28 mouse cellular contexts compared by ENCODE assay signal in genomic region chr7:4850621-4851314, GRCm38 (mm10). TPM values are rescaled to one million over a fixed set of nuclear protein-coding genes. Genes with fewer than 3 reads are reported as not detected.
"Had no signal": no experiment of that assay in that cellular context is flagged by ENCODE, and none has a peak within 500 bp of the region (broad histone marks: within the 10 kb centered on the region; RNA-seq: fewer than 3 reads in every experiment).

No protein-coding gene starts in this region.

- H3K36me3 ChIP-seq: liver, embryonic 13.5 days had no signal

- H3K4me3 ChIP-seq: left cerebral cortex, adult 2 months; liver, embryonic 13.5 days had no signal

- H3K27ac ChIP-seq: kidney, postnatal 0 days; left cerebral cortex, adult 2 months; liver, embryonic 13.5 days; stomach, postnatal 0 days had no signal

- H3K4me1 ChIP-seq: liver, embryonic 13.5 days had no signal

- DNase-seq: kidney, adult 2 months; kidney, postnatal 25 days; layer of hippocampus, postnatal 36 days; liver, embryonic 13.5 days; lung, adult 2 months; lung, postnatal 14 days; lung, postnatal 4 days; midbrain, embryonic 14.5 days; right cerebral cortex, adult 18-20 months; right cerebral cortex, postnatal 14 days; right cerebral cortex, postnatal 4 days; thymus, adult 2 months; thymus, postnatal 14 days; thymus, postnatal 4 days had no signal

RNA-seq across cellular contexts. Expression of gene Shisa7, which starts 6.3 kb away (rescaled TPM):
- polyA plus RNA-seq: liver, embryonic 13.5 days; liver, embryonic 16.5 days had no signal

RNA-seq across cellular contexts. Expression of gene Gm36210, which starts 55.5 kb away (rescaled TPM):
- total RNA-seq: liver, adult 2 months; megakaryocyte progenitor cell, adult 5-6 weeks; megakaryocyte-erythroid progenitor cell, adult 5-6 weeks; midbrain, postnatal 0 days had no signal
- polyA plus RNA-seq: intestine, postnatal 0 days; kidney, postnatal 0 days; large intestine, adult 2 months; limb, embryonic 11.5 days; liver, embryonic 16.5 days; lung, embryonic 16.5 days; midbrain, embryonic 11.5 days; stomach, embryonic 14.5 days; stomach, postnatal 0 days had no signal
